Mouse (Mus musculus) forebrain, embryonic 10.5 days (tissue): Measurements from ENCODE around the gene Hes3. TPM values are rescaled to one million over a fixed set of nuclear protein-coding genes. Genes with fewer than 3 reads are reported as not detected.

Experiments
- DNase-seq: peaks from one replicate; pipeline ENCODE4 v3.0.0-alpha.2; 2017; ENCODE audit warnings: low spot score; ENCODE audit errors: extremely low spot score
- H3K27ac ChIP-seq: fragments of 300-500 bp; sonication (generic); 2 replicates; pipeline ENCODE4 v1.5.1; 2016; ENCODE audit warnings: mild to moderate bottlenecking
- H3K27me3 ChIP-seq: fragments of 300-500 bp; sonication (generic); 2 replicates; pipeline ENCODE4 v1.6.1; 2016; ENCODE audit warnings: mild to moderate bottlenecking; ENCODE audit not compliant: poor library complexity, severe bottlenecking
- H3K36me3 ChIP-seq: fragments of 300-500 bp; sonication (generic); replicated peaks from 2 replicates; pipeline ENCODE4 v1.6.1; 2016; ENCODE audit warnings: mild to moderate bottlenecking, moderate library complexity
- H3K4me1 ChIP-seq: fragments of 300-500 bp; sonication (generic); 2 replicates; pipeline ENCODE4 v1.6.1; 2016
- H3K4me3 ChIP-seq: fragments of 300-500 bp; sonication (generic); 2 replicates; pipeline ENCODE4 v1.5.1; 2016; ENCODE audit warnings: mild to moderate bottlenecking, moderate library complexity
- H3K9me3 ChIP-seq: fragments of 300-500 bp; sonication (generic); 2 replicates; pipeline ENCODE4 v1.6.1; 2016; ENCODE audit warnings: mild to moderate bottlenecking, moderate library complexity
- WGBS: fragments of 180-500 bp; shearing (Covaris S2); methylation state at CpG from one replicate; pipeline ENCODE4 v1.1.7; 2016; 5-methylcytosine and 5-hydroxymethylcytosine counted together
- polyA plus RNA-seq: library from polyadenylated mRNA; unstranded; fragments of >200 nt; fragmentation: Nextera tagmentation; extraction: Ambion mirVana; gene quantifications from 2 replicates; pipeline ENCODE4 v1.2.1, GENCODE M21; 2016

The Hes3 gene
- polyA plus RNA-seq, 1 experiment from 2014 or later = 0.92 TPM

DNA sequence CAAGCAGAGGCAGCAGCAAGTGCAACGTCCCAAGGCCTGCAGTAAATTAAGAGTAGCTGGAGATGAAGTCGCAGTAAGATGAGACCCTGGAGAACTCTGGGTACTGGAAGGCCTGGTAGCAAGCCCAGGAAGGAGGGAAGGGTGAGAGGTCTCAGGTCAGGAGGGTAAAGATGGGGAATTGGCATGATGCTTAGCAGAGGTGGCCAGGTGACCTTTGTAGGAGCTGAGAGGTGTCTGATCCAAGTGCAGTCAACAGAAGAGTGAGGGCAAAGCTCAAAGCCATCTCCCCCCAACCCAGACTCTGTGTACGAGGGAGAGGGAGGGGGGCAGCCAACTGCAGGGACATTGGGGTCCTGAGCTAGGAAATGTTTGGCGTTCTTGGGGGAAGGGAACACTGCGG is 30.0 kb upstream of the Hes3 start:
- WGBS = 63% methylated on average over 5 of the region's 5 CpGs
- no peak for DNase-seq
- no peak overlapping the region for H3K27ac ChIP-seq
- H3K9me3 ChIP-seq = no peaks in the 10 kb centered on the region
- no peaks in the 10 kb centered on the region for H3K36me3 ChIP-seq
- no peak overlapping the region for H3K4me3 ChIP-seq
- H3K4me1 ChIP-seq = peaks cover 18% of the 10 kb centered on the region
- H3K27me3 ChIP-seq = peaks cover 26% of the 10 kb centered on the region

GRCm38 (mm10) chr4:152318517-152319234 is 27.2 kb upstream of the Hes3 start, which contains the start of gene Rnf207:
Rnf207 (minus strand) TSS chr4:152318993.
- H3K27ac ChIP-seq = peak within 1 kb of the TSS; percentile 41; the same call in 1 of the 2 replicates

DNA sequence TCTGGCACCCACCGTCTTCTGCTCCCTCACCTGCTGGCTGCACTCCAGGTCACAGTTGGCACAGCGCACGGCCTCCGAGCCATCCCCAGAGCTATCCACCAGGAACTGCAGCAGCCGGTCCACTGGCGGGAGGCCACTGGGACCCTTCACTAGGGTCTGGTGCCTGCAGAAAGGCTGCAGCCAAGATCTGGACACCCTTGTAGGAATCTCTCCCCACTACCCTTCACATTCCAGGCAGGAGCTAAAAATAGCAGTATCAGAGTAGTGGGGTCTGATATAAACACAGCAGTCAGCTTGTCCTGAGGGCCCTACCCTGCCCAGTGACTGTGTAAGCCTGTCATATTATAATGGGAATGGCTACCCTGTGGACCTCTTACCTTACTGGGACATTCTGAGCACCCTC is 26.2 kb upstream of the Hes3 start:
- H3K27me3 ChIP-seq = peaks cover 64% of the 10 kb centered on the region
- no peaks in the 10 kb centered on the region for H3K36me3 ChIP-seq
- H3K9me3 ChIP-seq = no peaks in the 10 kb centered on the region
- WGBS = 85% methylated on average over 6 of the region's 6 CpGs
- peaks cover 48% of the 10 kb centered on the region for H3K4me1 ChIP-seq
- no peak overlapping the region for H3K4me3 ChIP-seq
- DNase-seq = no peak
- H3K27ac ChIP-seq = no peak overlapping the region

More at GRCm38 (mm10) chr4:152318517-152319234, 27.2 kb upstream of the Hes3 start, which contains the start of gene Rnf207:
- Histone ChIP-seq H3K27me3 (peaks cover 54% of the 10 kb centered on the region), H3K4me3 (peak within 1 kb of the TSS; percentile 42), H3K36me3 (no peaks in the 10 kb centered on the region), H3K4me1 (peaks cover 38% of the 10 kb centered on the region), H3K9me3 (no peaks in the 10 kb centered on the region)
- 2% methylated on average over 26 of the region's 26 CpGs for WGBS
- DNase-seq = peak; percentile 64

- no peaks in the 10 kb centered on the region for H3K36me3 ChIP-seq
- under 1% methylated on average over 43 of the region's 43 CpGs for WGBS
- H3K4me1 ChIP-seq = peaks cover 53% of the 10 kb centered on the region
- H3K4me3 ChIP-seq = peak overlapping the region; percentile 41
- H3K27me3 ChIP-seq = peaks cover 84% of the 10 kb centered on the region
- no peak for DNase-seq
- no peaks in the 10 kb centered on the region for H3K9me3 ChIP-seq
- H3K27ac ChIP-seq = no peak overlapping the region
Observed at GRCm38 (mm10) chr4:152315498-152316213, 24.2 kb upstream of the Hes3 start.

DNA sequence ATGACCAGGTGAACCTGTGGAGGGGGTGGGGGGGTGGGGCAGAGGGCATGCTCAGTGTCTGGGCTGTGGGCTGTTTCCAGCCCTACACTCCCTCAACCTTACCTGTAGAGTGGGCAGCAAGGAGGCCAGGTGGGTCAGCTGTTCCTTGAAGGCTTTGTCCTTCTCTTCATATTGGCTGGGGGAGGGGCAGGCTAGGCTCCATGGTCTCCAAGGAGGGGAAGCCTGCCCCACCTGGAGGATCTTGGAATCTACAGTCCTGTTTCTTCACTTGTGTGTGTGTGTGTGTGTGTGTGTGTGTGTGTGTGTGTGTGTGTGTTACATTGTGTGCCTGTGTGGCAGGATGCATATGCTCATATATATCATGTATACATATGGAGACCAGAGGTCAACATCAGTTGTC is 22.5 kb upstream of the Hes3 start:
- Histone ChIP-seq H3K36me3 (peaks cover 3% of the 10 kb centered on the region), H3K4me3 (peak overlapping the region; percentile 47), H3K27ac (no peak overlapping the region), H3K27me3 (peaks cover 100% of the 10 kb centered on the region), H3K9me3 (no peaks in the 10 kb centered on the region), H3K4me1 (peaks cover 51% of the 10 kb centered on the region)
- DNase-seq = no peak

DNA sequence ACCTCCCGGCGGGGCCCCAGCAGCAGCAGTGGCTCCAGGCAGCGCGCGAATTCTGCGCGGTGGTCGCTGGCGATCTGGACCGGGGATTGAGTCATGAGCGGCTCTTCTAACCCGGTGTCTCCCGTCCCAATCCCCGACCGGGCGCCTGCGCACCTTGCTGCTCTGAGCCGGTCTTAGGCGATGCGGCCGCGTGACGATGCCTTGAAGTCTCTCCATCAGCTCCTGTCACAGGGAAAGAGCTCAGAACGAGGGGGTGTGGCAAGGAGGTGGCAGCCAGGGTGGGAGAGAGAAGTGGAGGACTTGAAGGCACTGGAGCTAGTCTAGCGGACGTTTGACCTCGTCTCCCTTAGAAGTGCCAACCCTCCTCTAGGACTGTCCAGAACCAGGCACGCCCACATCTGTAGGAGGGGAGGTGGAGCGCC is 21.8 kb upstream of the Hes3 start:
- no peak for DNase-seq
- peak overlapping the region; percentile 47 for H3K4me3 ChIP-seq
- peaks cover 6% of the 10 kb centered on the region for H3K36me3 ChIP-seq
- H3K9me3 ChIP-seq = no peaks in the 10 kb centered on the region
- 0 out of 2 replicates have a peak overlapping the region, but pooled peaks have one; percentile 30 for H3K27ac ChIP-seq
- peaks cover 44% of the 10 kb centered on the region for H3K4me1 ChIP-seq
- WGBS = 1% methylated on average over 29 of the region's 29 CpGs
- peaks cover 97% of the 10 kb centered on the region for H3K27me3 ChIP-seq

DNA sequence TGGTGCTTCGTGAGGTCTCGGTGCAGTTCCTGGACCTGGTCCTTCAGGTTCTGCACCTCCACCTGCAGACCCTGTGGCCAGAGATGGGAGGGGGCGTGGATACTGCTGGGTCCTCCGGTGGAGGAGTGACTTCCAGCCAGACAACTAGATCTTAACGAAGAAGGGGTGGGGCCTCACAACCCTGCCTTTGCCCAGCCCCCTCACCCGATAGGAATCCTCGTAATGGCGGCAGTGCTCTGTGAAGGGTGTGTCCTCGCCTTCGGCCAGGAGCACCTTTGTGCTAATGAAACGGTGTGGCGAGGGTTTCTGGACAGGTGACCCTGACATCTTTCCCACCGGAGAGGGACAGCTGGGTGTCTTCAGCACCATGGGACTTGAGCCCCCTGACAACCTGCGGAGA is 20.7 kb upstream of the Hes3 start:
- Histone ChIP-seq H3K36me3 (peaks cover 9% of the 10 kb centered on the region), H3K27ac (no peak overlapping the region), H3K4me3 (peak overlapping the region; percentile 47; the same call in 1 of the 2 replicates), H3K9me3 (no peaks in the 10 kb centered on the region), H3K4me1 (peaks cover 41% of the 10 kb centered on the region), H3K27me3 (peaks cover 86% of the 10 kb centered on the region)
- DNase-seq = no peak
- WGBS = 3% methylated on average over 14 of the region's 14 CpGs

DNA sequence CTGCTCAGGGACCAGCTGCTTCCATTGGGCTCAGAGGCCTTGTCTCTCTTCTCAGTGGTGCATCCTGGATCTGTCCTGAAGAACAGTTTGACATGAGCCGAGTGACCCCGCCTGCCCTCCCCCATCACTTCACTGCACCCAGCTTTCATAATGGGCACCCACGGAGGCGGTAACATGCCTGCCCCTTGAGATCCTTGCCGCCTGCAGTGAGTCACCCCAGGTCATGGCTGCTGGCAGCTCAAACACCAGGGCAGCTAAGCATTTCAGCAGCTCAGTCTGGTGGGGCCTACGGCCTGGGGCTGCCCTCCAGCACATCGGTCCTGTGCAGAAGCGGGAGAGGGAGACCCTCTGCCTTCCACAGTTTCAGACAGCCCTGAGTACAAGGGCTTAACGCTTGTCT is 16.1 kb upstream of the Hes3 start:
- DNase-seq = no peak
- 81% methylated on average over 9 of the region's 9 CpGs for WGBS
- Histone ChIP-seq H3K4me1 (peaks cover 9% of the 10 kb centered on the region), H3K9me3 (no peaks in the 10 kb centered on the region), H3K27ac (no peak overlapping the region), H3K27me3 (peaks cover 40% of the 10 kb centered on the region), H3K4me3 (no peak overlapping the region), H3K36me3 (peaks cover 42% of the 10 kb centered on the region)

DNA sequence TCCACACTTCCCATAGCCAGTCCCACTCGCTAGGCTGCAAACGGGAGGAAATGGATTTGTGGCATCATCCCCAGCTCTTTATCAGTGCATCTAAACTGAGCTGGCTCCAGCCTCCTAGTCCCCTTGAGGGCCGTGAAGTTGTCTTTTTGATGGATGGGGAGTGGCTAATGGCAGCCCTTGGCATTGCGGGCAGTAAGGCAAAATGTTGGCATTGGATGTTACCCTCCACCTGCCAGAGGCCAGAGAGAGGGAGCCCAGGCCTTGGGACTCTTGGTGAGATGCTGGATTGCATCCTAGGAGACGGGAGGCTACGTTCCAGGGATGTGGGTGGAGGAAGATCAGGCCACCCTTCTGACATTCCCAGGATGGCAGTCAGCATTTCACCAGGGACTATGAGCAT is 14.5 kb upstream of the Hes3 start:
- no peak overlapping the region for H3K27ac ChIP-seq
- H3K4me3 ChIP-seq = no peak overlapping the region
- H3K27me3 ChIP-seq = peaks cover 24% of the 10 kb centered on the region
- no peak for DNase-seq
- 93% methylated on average over 6 of the region's 6 CpGs for WGBS
- H3K4me1 ChIP-seq = no peaks in the 10 kb centered on the region
- H3K9me3 ChIP-seq = no peaks in the 10 kb centered on the region
- peaks cover 57% of the 10 kb centered on the region for H3K36me3 ChIP-seq

GRCm38 (mm10) chr4:152304685-152305084 is 13.2 kb upstream of the Hes3 start:
- Histone ChIP-seq H3K36me3 (peaks cover 70% of the 10 kb centered on the region), H3K4me1 (no peaks in the 10 kb centered on the region), H3K4me3 (no peak overlapping the region), H3K27me3 (peaks cover 11% of the 10 kb centered on the region), H3K9me3 (no peaks in the 10 kb centered on the region), H3K27ac (no peak overlapping the region)
- WGBS = 94% methylated on average over 6 of the region's 6 CpGs
- no peak for DNase-seq

DNA sequence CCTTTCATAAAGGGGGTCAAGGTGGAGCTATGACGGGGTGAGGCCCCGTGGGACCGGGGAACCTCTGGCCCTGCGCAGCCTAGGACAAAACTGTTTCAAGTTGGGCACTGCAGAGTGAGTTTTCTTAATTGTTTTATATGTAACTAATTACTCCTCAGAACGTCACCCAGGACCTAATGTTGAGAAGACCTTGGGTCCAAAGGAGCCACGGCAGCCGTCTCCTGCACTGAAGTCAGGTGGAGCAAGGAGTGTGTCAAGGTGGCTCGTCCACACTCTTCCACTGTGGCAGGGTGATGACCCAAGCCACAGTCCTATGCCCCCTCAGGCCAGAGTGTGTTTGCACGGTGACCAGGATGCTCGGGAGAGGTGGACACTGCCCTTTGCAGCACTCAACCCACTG is 11.7 kb upstream of the Hes3 start:
- H3K4me3 ChIP-seq = no peak overlapping the region
- peaks cover 8% of the 10 kb centered on the region; the same call in 1 of the 2 replicates for H3K27me3 ChIP-seq
- no peak for DNase-seq
- no peaks in the 10 kb centered on the region for H3K9me3 ChIP-seq
- peaks cover 9% of the 10 kb centered on the region for H3K4me1 ChIP-seq
- WGBS = 91% methylated on average over 10 of the region's 10 CpGs
- no peak overlapping the region for H3K27ac ChIP-seq
- peaks cover 67% of the 10 kb centered on the region for H3K36me3 ChIP-seq

DNA sequence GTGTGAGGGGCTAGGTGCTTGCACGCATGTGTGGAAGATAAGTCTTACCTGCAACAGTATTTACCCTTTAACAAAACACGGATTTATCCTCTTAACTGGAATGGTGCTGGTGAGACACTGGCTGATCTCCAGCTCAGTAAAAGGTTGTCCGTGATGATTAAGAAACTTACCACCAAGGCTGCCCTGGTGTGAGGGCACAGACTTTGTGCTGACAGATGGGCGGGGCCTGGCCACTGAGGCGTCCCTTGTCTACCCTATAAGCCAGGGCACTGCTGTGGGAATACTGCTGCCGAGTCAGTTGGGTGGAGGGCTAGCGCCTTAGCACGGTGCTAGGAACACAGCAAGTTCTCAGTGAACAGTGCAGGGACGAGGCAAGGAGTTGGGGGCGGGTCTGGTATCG is 10.6 kb upstream of the Hes3 start:
- WGBS = 75% methylated on average over 11 of the region's 11 CpGs
- Histone ChIP-seq H3K4me3 (no peak overlapping the region), H3K9me3 (no peaks in the 10 kb centered on the region), H3K27me3 (peaks cover 8% of the 10 kb centered on the region; the same call in 1 of the 2 replicates), H3K36me3 (peaks cover 63% of the 10 kb centered on the region), H3K27ac (no peak overlapping the region), H3K4me1 (peaks cover 16% of the 10 kb centered on the region)
- DNase-seq = no peak

- H3K27ac ChIP-seq = no peak overlapping the region
- peaks cover 32% of the 10 kb centered on the region for H3K4me1 ChIP-seq
- peaks cover 58% of the 10 kb centered on the region for H3K36me3 ChIP-seq
- H3K4me3 ChIP-seq = no peak overlapping the region
- no peak for DNase-seq
- H3K27me3 ChIP-seq = peaks cover 21% of the 10 kb centered on the region
- H3K9me3 ChIP-seq = no peaks in the 10 kb centered on the region
- 91% methylated on average over 8 of the region's 8 CpGs for WGBS
Observed at GRCm38 (mm10) chr4:152300375-152300774, 8.9 kb upstream of the Hes3 start.
